Mouse (Mus musculus) hindbrain, embryonic 14.5 days (tissue): ENCODE data around the gene Ctdsp1. TPM values are rescaled to one million over a fixed set of nuclear protein-coding genes. Genes with fewer than 3 reads are reported as not detected.

Experiments
- ATAC-seq: fragments of 200-750 bp; cut with Nextera tagmentation; 2 replicates; pipeline ENCODE4 v1.8.0; 2017; ENCODE audit warnings: moderate number of reproducible peaks, mild to moderate bottlenecking, moderate TSS enrichment, moderate library complexity; ENCODE audit not compliant: low FRiP score
- DNase-seq: peaks from one replicate; pipeline ENCODE4 v3.0.0-alpha.2; 2015; ENCODE audit warnings: low spot score
- H3K27ac ChIP-seq: fragments of 300-500 bp; sonication (generic); 2 replicates; pipeline ENCODE4 v1.5.1; 2014; ENCODE audit warnings: mild to moderate bottlenecking, moderate library complexity
- H3K27me3 ChIP-seq: fragments of 300-500 bp; sonication (generic); 2 replicates; pipeline ENCODE4 v1.6.1; 2014; ENCODE audit warnings: mild to moderate bottlenecking, low read length, mixed read lengths; ENCODE audit not compliant: control insufficient read depth, insufficient read depth
- H3K36me3 ChIP-seq: fragments of 300-500 bp; sonication (generic); replicated peaks from 2 replicates; pipeline ENCODE4 v1.6.1; 2014; ENCODE audit not compliant: control insufficient read depth, insufficient read depth
- H3K4me1 ChIP-seq: fragments of 300-500 bp; sonication (generic); replicated peaks from 2 replicates; pipeline ENCODE4 v1.6.1; 2014; ENCODE audit warnings: antibody characterized with exemption, low read length, mixed read lengths; ENCODE audit not compliant: control insufficient read depth, insufficient read depth
- H3K4me2 ChIP-seq: fragments of 300-500 bp; sonication (generic); replicated peaks from 2 replicates; pipeline ENCODE4 v1.6.1; 2014; ENCODE audit warnings: mild to moderate bottlenecking, moderate library complexity
- H3K4me3 ChIP-seq: fragments of 300-500 bp; sonication (generic); replicated peaks from 2 replicates; pipeline ENCODE4 v1.5.1; 2014; ENCODE audit warnings: mild to moderate bottlenecking, low read length
- H3K9ac ChIP-seq: fragments of 300-500 bp; sonication (generic); 2 replicates; pipeline ENCODE4 v1.6.1; 2014
- H3K9me3 ChIP-seq: fragments of 300-500 bp; sonication (generic); 2 replicates; pipeline ENCODE4 v1.6.1; 2016; ENCODE audit warnings: low read length; ENCODE audit not compliant: control insufficient read depth
- WGBS: fragments of 180-500 bp; shearing (Covaris S2); extraction: QIAGEN DNeasy Blood & Tissue Kit; methylation state at CpG from one replicate; pipeline ENCODE4 v1.1.7; 2014; 5-methylcytosine and 5-hydroxymethylcytosine counted together
- polyA plus RNA-seq: library from polyadenylated mRNA; unstranded; fragments of >200 nt; fragmentation: Nextera tagmentation; extraction: Ambion mirVana; gene quantifications from 2 replicates; pipeline ENCODE4 v1.2.1, GENCODE M21; 2014

The Ctdsp1 gene
- 20.3 and 20.8 TPM in 2 replicates for polyA plus RNA-seq

GRCm38 (mm10) chr1:74390924-74391748 is at the start of gene Ctdsp1:
Gene Ctdsp1 (plus strand): TSS chr1:74391509.
- peak within 1 kb of the TSS; percentile 95 for H3K4me2 ChIP-seq
- H3K36me3 ChIP-seq = peaks cover 12% of the 10 kb centered on the region; the same call in 1 of the 2 replicates

GRCm38 (mm10) chr1:74341898-74342297 is 49.4 kb upstream of the Ctdsp1 start:
- no peak overlapping the region for H3K4me2 ChIP-seq
- no peaks in the 10 kb centered on the region for H3K27me3 ChIP-seq
- H3K9ac ChIP-seq = no peak overlapping the region
- no peak overlapping the region for H3K27ac ChIP-seq
- 0 out of 2 replicates have a peak, but pooled peaks cover 5% of the 10 kb centered on the region for H3K4me1 ChIP-seq
- no peaks in the 10 kb centered on the region for H3K36me3 ChIP-seq
- no peaks in the 10 kb centered on the region for H3K9me3 ChIP-seq
- no peak overlapping the region for H3K4me3 ChIP-seq
- no peak for ATAC-seq
- 94% methylated on average over 7 of the region's 7 CpGs for whole genome bisulfite sequencing
- no peak for DNase-seq

More at GRCm38 (mm10) chr1:74390924-74391748, at the start of gene Ctdsp1:
- ATAC-seq (peak; percentile 84), DNase-seq (peak; percentile 96)
- 3% methylated on average over 47 of the region's 51 CpGs for whole genome bisulfite sequencing
- peaks cover 17% of the 10 kb centered on the region for H3K4me1 ChIP-seq
- peak within 1 kb of the TSS; percentile 86 for H3K27ac ChIP-seq
- peak within 1 kb of the TSS; percentile 91 for H3K4me3 ChIP-seq
- H3K9me3 ChIP-seq = no peaks in the 10 kb centered on the region
- peaks cover 15% of the 10 kb centered on the region for H3K27me3 ChIP-seq
- H3K9ac ChIP-seq = peak within 1 kb of the TSS; percentile 81

DNA sequence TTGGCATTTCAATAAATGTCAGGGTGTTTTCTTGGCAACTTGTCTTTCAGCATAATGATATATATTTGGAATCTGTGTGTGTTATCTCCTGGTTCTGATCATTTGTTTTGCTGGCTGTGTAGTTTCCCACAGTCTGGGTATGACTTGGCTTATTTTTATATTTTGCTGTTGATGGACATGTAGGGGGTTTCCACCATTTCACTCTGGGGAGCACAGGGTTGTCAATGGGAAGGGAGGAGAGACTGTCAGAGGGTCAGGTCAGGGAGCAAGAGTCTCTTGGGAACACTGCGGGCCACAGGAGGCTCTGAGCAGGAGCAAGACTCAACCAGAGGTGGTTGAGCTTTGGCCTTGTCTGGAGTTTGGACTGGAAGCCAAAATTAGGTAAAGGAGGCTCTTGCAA is 49.0 kb upstream of the Ctdsp1 start:
- H3K4me2 ChIP-seq = no peak overlapping the region
- no peak overlapping the region for H3K9ac ChIP-seq
- no peaks in the 10 kb centered on the region for H3K36me3 ChIP-seq
- no peak for ATAC-seq
- no peak for DNase-seq
- WGBS = 88% methylated on average over 1 of the region's 1 CpGs
- H3K27me3 ChIP-seq = no peaks in the 10 kb centered on the region
- 0 out of 2 replicates have a peak, but pooled peaks cover 5% of the 10 kb centered on the region for H3K4me1 ChIP-seq
- H3K4me3 ChIP-seq = no peak overlapping the region
- H3K27ac ChIP-seq = no peak overlapping the region
- no peaks in the 10 kb centered on the region for H3K9me3 ChIP-seq

GRCm38 (mm10) chr1:74343161-74343560 is 48.1 kb upstream of the Ctdsp1 start:
- Histone ChIP-seq H3K9me3 (no peaks in the 10 kb centered on the region), H3K9ac (no peak overlapping the region), H3K36me3 (no peaks in the 10 kb centered on the region; the same call in 1 of the 2 replicates), H3K4me2 (no peak overlapping the region), H3K27ac (no peak overlapping the region; the same call in 1 of the 2 replicates), H3K27me3 (no peaks in the 10 kb centered on the region), H3K4me1 (0 out of 2 replicates have a peak, but pooled peaks cover 5% of the 10 kb centered on the region), H3K4me3 (no peak overlapping the region)
- 44% methylated on average over 5 of the region's 5 CpGs for WGBS
- ATAC-seq = no peak
- no peak for DNase-seq

DNA sequence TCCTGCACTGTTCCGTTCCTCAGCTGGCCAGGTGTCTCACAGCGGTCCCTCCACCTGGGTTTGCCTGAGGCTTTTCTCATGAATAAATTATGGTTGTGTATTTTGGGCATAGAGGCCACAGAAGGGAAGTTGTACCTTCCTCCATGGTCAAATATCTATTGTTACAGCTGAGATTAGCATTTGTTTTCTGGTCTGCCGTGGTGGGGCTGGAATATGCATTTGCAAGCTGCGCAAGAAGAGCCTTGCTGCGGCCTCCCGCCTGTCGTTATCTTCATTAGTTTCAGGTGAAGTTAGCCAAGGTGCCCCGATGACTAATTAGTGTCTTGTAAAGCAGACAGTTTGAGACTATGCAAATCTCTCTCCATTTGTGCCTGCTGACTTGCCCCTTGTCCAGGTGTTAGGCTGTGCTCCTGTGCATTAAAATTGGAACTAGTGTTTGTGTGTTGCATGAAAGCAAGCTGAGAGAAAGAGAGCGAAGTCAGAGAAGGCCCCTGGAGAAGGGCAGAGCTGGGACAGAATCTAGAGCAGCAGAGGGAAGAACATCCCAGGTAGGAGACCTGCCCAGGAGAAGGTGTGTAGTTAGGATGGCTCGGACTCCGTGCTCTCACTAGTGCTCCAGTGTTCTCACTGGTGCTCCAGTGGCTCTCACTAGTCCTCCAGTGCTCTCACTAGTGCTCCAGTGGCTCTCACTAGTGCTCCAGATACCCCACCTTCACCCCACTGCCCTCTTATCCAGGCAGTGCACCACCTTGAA is 47.0 kb upstream of the Ctdsp1 start:
- Histone ChIP-seq H3K27ac (no peak overlapping the region), H3K9ac (no peak overlapping the region), H3K4me1 (0 out of 2 replicates have a peak, but pooled peaks cover 5% of the 10 kb centered on the region), H3K4me3 (no peak overlapping the region), H3K36me3 (no peaks in the 10 kb centered on the region; the same call in 1 of the 2 replicates), H3K4me2 (no peak overlapping the region), H3K27me3 (no peaks in the 10 kb centered on the region), H3K9me3 (no peaks in the 10 kb centered on the region)
- ATAC-seq (no peak), DNase-seq (no peak)
- 69% methylated on average over 11 of the region's 11 CpGs for WGBS

DNA sequence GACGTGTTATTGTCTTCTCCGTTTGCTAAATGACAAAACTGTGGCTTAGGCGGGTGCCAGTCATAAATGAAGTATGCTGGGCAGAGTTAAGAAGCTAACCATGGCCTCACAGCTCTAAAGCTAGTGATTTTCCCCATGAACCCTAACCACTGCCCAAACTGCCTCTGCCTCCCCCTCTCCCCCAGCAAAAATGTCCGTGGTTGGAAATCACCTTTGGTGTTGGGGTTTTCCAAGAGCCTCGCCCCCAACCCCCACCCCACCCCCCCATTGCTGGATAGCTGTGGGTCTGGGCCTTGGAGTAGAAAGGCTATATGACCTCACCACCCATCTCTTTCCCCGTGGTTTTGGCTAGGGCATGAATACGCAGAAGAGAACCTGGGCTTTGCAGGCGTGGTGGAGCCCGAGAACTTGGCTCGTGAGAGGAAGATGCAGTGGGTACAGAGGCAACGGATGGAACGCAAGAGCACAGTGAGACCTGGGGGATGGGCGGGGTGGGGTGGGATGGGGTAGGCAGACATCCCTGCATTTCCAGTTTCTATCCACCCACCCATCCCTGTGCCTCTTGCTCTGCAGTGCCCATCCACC is 40.0 kb upstream of the Ctdsp1 start:
- H3K4me2 ChIP-seq = no peak overlapping the region
- H3K36me3 ChIP-seq = peaks cover 21% of the 10 kb centered on the region
- 91% methylated on average over 13 of the region's 13 CpGs for WGBS
- H3K27me3 ChIP-seq = no peaks in the 10 kb centered on the region
- DNase-seq (no peak), ATAC-seq (no peak)
- no peaks in the 10 kb centered on the region for H3K9me3 ChIP-seq
- H3K4me1 ChIP-seq = no peaks in the 10 kb centered on the region
- H3K9ac ChIP-seq = no peak overlapping the region
- no peak overlapping the region for H3K4me3 ChIP-seq
- H3K27ac ChIP-seq = no peak overlapping the region

DNA sequence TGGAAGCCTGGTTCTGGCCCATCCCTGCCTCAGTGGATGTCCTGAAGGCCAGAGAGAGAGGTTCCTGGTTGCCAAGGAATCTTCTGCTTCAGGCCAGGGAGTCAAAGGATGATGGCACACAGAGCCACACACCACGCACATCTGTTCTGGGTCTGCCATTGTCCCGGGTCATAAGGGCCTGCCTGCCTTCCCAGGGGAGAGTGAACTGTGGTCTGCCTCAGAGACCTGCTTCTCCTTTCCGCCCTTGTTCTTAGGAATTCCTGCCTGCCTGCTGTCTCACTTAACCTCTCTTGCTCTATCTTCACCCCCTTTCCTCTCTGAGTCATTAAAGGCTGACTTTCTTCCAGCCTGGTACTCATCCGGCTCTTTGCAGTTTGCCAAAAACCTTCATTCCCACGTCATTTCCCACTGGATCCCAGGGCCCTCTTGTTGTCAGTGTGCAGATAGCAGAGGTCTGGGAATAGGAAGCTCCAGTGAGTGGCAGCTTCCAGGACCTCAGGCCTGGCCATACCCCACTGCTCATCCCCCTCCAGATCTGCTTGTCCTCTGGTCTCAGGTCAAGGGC is 38.7 kb upstream of the Ctdsp1 start:
- ATAC-seq = no peak
- peaks cover 21% of the 10 kb centered on the region for H3K36me3 ChIP-seq
- no peak for DNase-seq
- no peak overlapping the region for H3K27ac ChIP-seq
- H3K4me3 ChIP-seq = no peak overlapping the region
- 88% methylated on average over 5 of the region's 5 CpGs for WGBS
- H3K9me3 ChIP-seq = no peaks in the 10 kb centered on the region
- no peaks in the 10 kb centered on the region for H3K27me3 ChIP-seq
- H3K4me2 ChIP-seq = no peak overlapping the region
- H3K4me1 ChIP-seq = no peaks in the 10 kb centered on the region
- H3K9ac ChIP-seq = no peak overlapping the region

DNA sequence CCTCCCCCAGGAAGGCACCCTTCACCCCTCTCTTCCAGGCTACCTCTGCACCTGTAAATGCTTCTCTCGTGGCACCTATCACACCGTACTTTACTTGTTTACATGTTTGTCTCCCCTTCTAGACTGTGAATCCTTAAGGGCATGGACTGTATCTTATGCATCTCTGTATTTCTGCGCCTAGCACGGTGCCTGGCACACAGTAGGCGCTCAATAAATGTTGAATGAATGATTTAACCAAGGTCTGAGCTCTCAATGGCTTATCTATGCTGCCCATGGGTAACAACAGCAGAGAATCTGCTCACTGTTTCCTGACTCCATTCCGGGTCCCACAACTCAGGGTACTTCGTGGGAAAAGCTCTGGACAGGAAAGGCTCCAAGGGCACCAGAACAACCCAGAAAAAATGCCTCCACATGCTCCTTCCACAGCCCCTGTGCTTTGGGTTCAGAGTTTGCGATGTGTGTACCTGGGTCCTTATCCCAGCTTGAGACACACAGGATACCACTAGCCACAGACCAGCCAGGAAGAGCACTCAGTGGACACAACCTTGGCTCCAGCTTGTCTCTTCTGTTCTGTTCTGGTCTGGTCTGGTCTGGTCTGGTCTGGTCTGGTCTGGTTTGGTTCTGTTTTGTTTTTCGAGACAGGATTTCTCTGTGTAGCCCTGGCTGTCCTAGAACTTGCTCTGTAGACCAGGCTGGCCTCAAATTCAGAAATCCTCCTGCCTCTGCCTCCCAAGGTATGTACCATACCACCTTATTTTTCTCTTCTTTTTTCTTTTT is 37.7 kb upstream of the Ctdsp1 start:
- no peaks in the 10 kb centered on the region for H3K4me1 ChIP-seq
- 95% methylated on average over 9 of the region's 9 CpGs for WGBS
- H3K36me3 ChIP-seq = peaks cover 21% of the 10 kb centered on the region
- H3K4me2 ChIP-seq = no peak overlapping the region
- H3K27me3 ChIP-seq = no peaks in the 10 kb centered on the region
- no peak overlapping the region for H3K9ac ChIP-seq
- H3K9me3 ChIP-seq = no peaks in the 10 kb centered on the region
- no peak overlapping the region for H3K27ac ChIP-seq
- ATAC-seq (no peak), DNase-seq (no peak)
- no peak overlapping the region for H3K4me3 ChIP-seq
